Mouse (Mus musculus): Measurements from ENCODE around the gene Pla2g4e. TPM values are rescaled to one million over a fixed set of nuclear protein-coding genes. Genes with fewer than 3 reads are reported as not detected.
A peak's percentile ranks its signal among the peaks of the same experiment; 100 is the strongest.

The Pla2g4e gene
- polyA plus RNA-seq, 1 experiment: not detected

DNA sequence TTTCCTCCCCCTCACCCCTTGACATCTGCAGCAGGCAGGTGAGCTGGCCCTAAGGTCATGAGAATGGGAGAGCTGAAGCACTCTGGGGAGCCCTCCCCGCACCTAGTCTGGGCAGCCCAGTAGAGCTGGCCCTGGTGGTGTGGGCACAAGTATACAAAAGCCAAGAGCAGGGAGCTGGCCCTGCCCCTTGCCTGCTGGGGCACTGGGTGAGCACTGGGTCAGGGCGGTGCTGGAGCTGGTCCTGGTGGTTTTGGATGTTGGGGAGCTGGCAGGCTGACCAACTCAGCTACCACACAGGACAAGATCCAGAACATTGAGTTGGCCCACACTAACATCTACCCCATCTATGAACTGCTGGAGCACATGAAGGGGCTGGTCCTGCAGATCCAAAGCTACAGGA is 85.7 kb downstream of the Pla2g4e start:
- no peaks in the 10 kb centered on the region for H3K9me3 ChIP-seq (replicated peaks; ENCODE audit: control insufficient read depth, insufficient read depth, low read length, poor library complexity, severe bottlenecking)
- no peak for TF ChIP-seq EP300 (IDR thresholded peaks at IDR 0.05; ENCODE audit: insufficient read depth, low read depth, low read length)
- no peak for TF ChIP-seq POLR2A (IDR thresholded peaks at IDR 0.05; ENCODE audit: insufficient read depth, low read length)
- no peak for TF ChIP-seq CTCF (IDR thresholded peaks at IDR 0.05; ENCODE audit: low read depth, low read length)
- H3K9ac ChIP-seq (ENCODE audit: low read depth, poor library complexity, severe bottlenecking): no peak overlapping the region
- H3K4me3 ChIP-seq (ENCODE audit: low read depth, low read length): no peak overlapping the region
- no peak overlapping the region for H3K27ac ChIP-seq (ENCODE audit: insufficient read depth, low read length)
- no peaks in the 10 kb centered on the region for H3K36me3 ChIP-seq (ENCODE audit: control insufficient read depth, insufficient read depth, low read length, poor library complexity, severe bottlenecking)
- no peaks in the 10 kb centered on the region for H3K4me1 ChIP-seq (ENCODE audit: control insufficient read depth, insufficient read depth, low read length)
- no peaks in the 10 kb centered on the region for H3K27me3 ChIP-seq (ENCODE audit: control insufficient read depth, insufficient read depth, low read length, poor library complexity, severe bottlenecking)

DNA sequence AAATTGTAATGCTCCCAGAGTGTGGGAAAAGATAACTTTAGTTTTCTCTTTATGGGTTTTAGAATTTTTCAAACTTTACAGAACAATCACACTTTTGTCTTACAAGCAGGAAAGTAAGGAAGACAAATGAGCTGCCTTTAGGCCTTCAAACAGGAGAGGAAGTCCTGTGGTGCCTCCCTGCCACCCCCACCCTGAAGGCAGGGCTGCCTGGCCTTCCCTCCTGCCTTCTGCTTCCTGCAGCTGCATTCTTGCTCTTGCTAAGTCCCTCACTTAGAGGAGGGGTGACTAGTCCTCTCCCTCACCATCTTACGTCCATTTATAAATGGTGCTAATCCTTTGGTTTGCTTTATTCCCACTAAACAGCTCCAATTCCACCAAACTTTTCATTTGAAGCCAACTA is 86.3 kb downstream of the Pla2g4e start:
- TF ChIP-seq CTCF (IDR thresholded peaks at IDR 0.05; ENCODE audit: low read depth, low read length): no peak
- TF ChIP-seq EP300 (IDR thresholded peaks at IDR 0.05; ENCODE audit: insufficient read depth, low read depth, low read length): no peak
- TF ChIP-seq POLR2A (IDR thresholded peaks at IDR 0.05; ENCODE audit: insufficient read depth, low read length): no peak
- H3K9ac ChIP-seq (ENCODE audit: low read depth, poor library complexity, severe bottlenecking): no peak overlapping the region
- H3K27me3 ChIP-seq (ENCODE audit: control insufficient read depth, insufficient read depth, low read length, poor library complexity, severe bottlenecking): no peaks in the 10 kb centered on the region

DNA sequence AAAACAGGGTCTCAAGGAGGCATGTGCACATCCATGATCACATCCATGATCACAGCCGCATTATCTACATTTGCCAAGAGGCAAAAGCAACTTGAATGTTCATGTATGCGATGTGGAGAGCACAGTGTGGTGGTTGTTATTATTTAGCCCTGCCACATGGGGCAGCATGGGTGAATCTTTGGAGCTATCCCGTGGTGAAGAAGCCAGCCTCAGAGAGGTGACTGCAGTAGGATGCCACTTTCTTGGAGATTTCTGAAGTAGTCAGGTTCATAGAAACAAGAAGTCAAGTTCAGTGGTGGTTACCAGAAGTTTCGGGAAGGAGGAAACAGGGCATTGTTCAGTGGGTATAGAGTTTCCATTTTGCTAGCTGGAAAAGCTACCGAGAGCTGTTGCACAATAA is 87.1 kb downstream of the Pla2g4e start:
- no peaks in the 10 kb centered on the region for H3K4me1 ChIP-seq (ENCODE audit: control insufficient read depth, insufficient read depth, low read length)

More for the DNA sequence above, 86.3 kb downstream of the Pla2g4e start:
- Histone ChIP-seq H3K4me3 (ENCODE audit: low read depth, low read length) (no peak overlapping the region), H3K9me3 (replicated peaks; ENCODE audit: control insufficient read depth, insufficient read depth, low read length, poor library complexity, severe bottlenecking) (no peaks in the 10 kb centered on the region), H3K27ac (ENCODE audit: insufficient read depth, low read length) (no peak overlapping the region), H3K36me3 (ENCODE audit: control insufficient read depth, insufficient read depth, low read length, poor library complexity, severe bottlenecking) (no peaks in the 10 kb centered on the region), H3K4me1 (ENCODE audit: control insufficient read depth, insufficient read depth, low read length) (no peaks in the 10 kb centered on the region)

DNA sequence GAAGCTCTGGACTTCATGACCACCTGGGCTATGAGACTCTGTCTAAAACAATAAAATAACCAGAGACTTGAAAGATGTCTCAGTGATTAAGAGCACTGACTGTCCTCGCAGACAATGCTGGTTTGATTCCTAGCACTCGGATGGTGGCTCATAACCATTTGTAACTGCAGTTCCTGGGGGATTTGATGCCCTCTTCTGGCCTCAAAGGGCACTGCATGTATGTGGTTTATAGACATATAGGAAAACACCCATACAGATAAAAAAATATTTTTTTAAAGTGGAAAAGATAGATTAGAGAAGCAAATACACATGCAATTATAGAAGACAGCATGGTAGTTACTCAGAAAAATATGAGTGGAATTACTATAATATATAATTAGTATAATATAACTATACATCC is 87.5 kb downstream of the Pla2g4e start:
- Histone ChIP-seq H3K4me3 (ENCODE audit: low read depth, low read length) (no peak overlapping the region), H3K36me3 (ENCODE audit: control insufficient read depth, insufficient read depth, low read length, poor library complexity, severe bottlenecking) (no peaks in the 10 kb centered on the region), H3K9me3 (replicated peaks; ENCODE audit: control insufficient read depth, insufficient read depth, low read length, poor library complexity, severe bottlenecking) (no peaks in the 10 kb centered on the region), H3K9ac (ENCODE audit: low read depth, poor library complexity, severe bottlenecking) (no peak overlapping the region), H3K27me3 (ENCODE audit: control insufficient read depth, insufficient read depth, low read length, poor library complexity, severe bottlenecking) (no peaks in the 10 kb centered on the region), H3K4me1 (ENCODE audit: control insufficient read depth, insufficient read depth, low read length) (no peaks in the 10 kb centered on the region), H3K27ac (ENCODE audit: insufficient read depth, low read length) (no peak overlapping the region)
- peak; percentile 15 for TF ChIP-seq CTCF (IDR thresholded peaks at IDR 0.05; ENCODE audit: low read depth, low read length)
- TF ChIP-seq POLR2A (IDR thresholded peaks at IDR 0.05; ENCODE audit: insufficient read depth, low read length): no peak
- no peak for TF ChIP-seq EP300 (IDR thresholded peaks at IDR 0.05; ENCODE audit: insufficient read depth, low read depth, low read length)

More for the DNA sequence above, 87.1 kb downstream of the Pla2g4e start:
- no peak overlapping the region for H3K4me3 ChIP-seq (ENCODE audit: low read depth, low read length)
- no peaks in the 10 kb centered on the region for H3K9me3 ChIP-seq (replicated peaks; ENCODE audit: control insufficient read depth, insufficient read depth, low read length, poor library complexity, severe bottlenecking)
- no peak for TF ChIP-seq POLR2A (IDR thresholded peaks at IDR 0.05; ENCODE audit: insufficient read depth, low read length)
- no peak for TF ChIP-seq EP300 (IDR thresholded peaks at IDR 0.05; ENCODE audit: insufficient read depth, low read depth, low read length)
- TF ChIP-seq CTCF (IDR thresholded peaks at IDR 0.05; ENCODE audit: low read depth, low read length): peak; percentile 22
- no peaks in the 10 kb centered on the region for H3K27me3 ChIP-seq (ENCODE audit: control insufficient read depth, insufficient read depth, low read length, poor library complexity, severe bottlenecking)
- H3K9ac ChIP-seq (ENCODE audit: low read depth, poor library complexity, severe bottlenecking): no peak overlapping the region
- no peak overlapping the region for H3K27ac ChIP-seq (ENCODE audit: insufficient read depth, low read length)
- no peaks in the 10 kb centered on the region for H3K36me3 ChIP-seq (ENCODE audit: control insufficient read depth, insufficient read depth, low read length, poor library complexity, severe bottlenecking)

DNA sequence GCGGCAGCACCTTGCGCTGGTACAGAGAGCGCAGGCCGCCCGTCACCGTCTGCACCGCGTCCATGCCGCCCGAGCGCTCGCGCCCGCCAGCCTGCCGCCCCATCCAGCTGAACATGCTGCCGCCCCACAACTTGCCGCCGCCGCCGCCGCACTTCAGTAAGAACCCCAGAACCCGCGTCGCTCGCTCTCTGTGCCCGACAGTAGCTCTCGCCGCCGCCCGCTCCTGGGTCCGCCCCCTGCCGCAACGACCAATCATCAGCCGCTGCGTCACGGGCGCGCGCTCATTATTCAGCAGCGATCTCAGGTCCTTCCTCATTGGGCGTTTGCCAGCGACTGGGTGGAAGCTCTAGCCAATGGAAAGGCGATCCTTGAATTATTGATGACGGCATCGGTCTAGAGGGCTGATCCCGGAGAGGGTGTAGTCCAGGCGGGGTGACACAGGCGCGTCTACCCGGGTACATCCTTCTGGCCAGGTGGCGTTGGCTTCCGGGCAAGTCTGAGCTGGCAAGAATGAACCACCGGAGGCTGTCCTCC is 90.7 kb downstream of the Pla2g4e start, which contains the start of gene Ehd4:
Ehd4 (minus strand) TSS at position 246 of the 534 bp plus-strand sequence.
- TF ChIP-seq CTCF (IDR thresholded peaks at IDR 0.05; ENCODE audit: low read depth, low read length) (no peak), EP300 (IDR thresholded peaks at IDR 0.05; ENCODE audit: insufficient read depth, low read depth, low read length) (no peak), POLR2A (IDR thresholded peaks at IDR 0.05; ENCODE audit: insufficient read depth, low read length) (peak; percentile 87)
- Histone ChIP-seq H3K9me3 (replicated peaks; ENCODE audit: control insufficient read depth, insufficient read depth, low read length, poor library complexity, severe bottlenecking) (no peaks in the 10 kb centered on the region), H3K4me1 (ENCODE audit: control insufficient read depth, insufficient read depth, low read length) (no peaks in the 10 kb centered on the region), H3K27me3 (ENCODE audit: control insufficient read depth, insufficient read depth, low read length, poor library complexity, severe bottlenecking) (no peaks in the 10 kb centered on the region), H3K4me3 (ENCODE audit: low read depth, low read length) (peak within 1 kb of the TSS; percentile 87), H3K9ac (ENCODE audit: low read depth, poor library complexity, severe bottlenecking) (peak within 1 kb of the TSS; percentile 59), H3K27ac (ENCODE audit: insufficient read depth, low read length) (no peak within 1 kb of the TSS), H3K36me3 (ENCODE audit: control insufficient read depth, insufficient read depth, low read length, poor library complexity, severe bottlenecking) (no peaks in the 10 kb centered on the region)

DNA sequence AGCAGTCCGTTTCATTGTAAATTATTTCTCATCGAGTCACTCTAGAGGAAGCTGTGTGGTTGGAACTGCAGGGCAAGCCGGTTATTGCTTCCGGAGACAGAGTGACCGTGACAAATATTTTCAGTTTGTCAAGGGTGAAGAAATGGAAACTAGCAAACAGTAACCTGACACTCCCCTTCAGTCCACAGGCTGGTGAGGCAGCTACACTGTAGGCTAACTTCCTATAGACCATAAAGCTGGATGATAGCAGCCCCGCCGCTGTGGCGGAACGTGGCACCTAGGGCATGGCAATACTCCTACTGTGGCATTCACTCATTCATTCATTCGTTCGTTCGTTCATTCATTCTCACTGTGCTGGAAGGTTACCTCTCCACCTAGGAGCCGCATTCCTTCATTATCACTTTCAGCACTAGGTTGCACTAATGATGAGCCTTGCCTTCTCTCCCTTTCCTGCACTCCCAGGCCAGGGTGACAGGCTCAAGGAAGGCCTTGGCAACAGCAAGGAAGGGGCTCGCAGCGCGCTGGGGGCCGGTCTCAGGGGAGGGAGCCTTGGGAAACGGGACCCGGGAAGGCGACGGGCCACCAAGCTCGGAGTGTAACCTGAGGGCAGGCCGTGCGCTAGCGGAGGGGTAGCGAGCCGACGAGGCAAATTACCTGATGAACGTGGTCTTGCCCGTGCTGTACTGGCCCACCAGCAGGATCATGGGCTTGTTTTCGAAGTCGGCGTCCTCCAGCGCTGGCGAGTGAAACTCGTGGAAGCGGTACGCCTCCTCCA is 91.4 kb downstream of the Pla2g4e start:
- H3K9ac ChIP-seq (ENCODE audit: low read depth, poor library complexity, severe bottlenecking): peak overlapping the region; percentile 59
- H3K4me3 ChIP-seq (ENCODE audit: low read depth, low read length): peak overlapping the region; percentile 87
- no peaks in the 10 kb centered on the region for H3K36me3 ChIP-seq (ENCODE audit: control insufficient read depth, insufficient read depth, low read length, poor library complexity, severe bottlenecking)
- no peaks in the 10 kb centered on the region for H3K27me3 ChIP-seq (ENCODE audit: control insufficient read depth, insufficient read depth, low read length, poor library complexity, severe bottlenecking)
- no peaks in the 10 kb centered on the region for H3K4me1 ChIP-seq (ENCODE audit: control insufficient read depth, insufficient read depth, low read length)
- no peak for TF ChIP-seq EP300 (IDR thresholded peaks at IDR 0.05; ENCODE audit: insufficient read depth, low read depth, low read length)
- no peak for TF ChIP-seq CTCF (IDR thresholded peaks at IDR 0.05; ENCODE audit: low read depth, low read length)
- TF ChIP-seq POLR2A (IDR thresholded peaks at IDR 0.05; ENCODE audit: insufficient read depth, low read length): no peak
- H3K27ac ChIP-seq (ENCODE audit: insufficient read depth, low read length): no peak overlapping the region
- H3K9me3 ChIP-seq (replicated peaks; ENCODE audit: control insufficient read depth, insufficient read depth, low read length, poor library complexity, severe bottlenecking): no peaks in the 10 kb centered on the region

Measured in ES-Bruce4 (cell line).